Mouse (Mus musculus) megakaryocyte-erythroid progenitor cell, adult 5-6 weeks (primary cell): ENCODE measurements around the gene Hexim2. TPM values are rescaled to one million over a fixed set of nuclear protein-coding genes. Genes with fewer than 3 reads are reported as not detected.

Source experiments
- ATAC-seq: replicated peaks from 2 replicates; pipeline ENCODE4 v1.8.0; 2016; ENCODE audit warnings: mild to moderate bottlenecking, inconsistent platforms; ENCODE audit not compliant: severe bottlenecking, poor library complexity, low FRiP score, low TSS enrichment
- total RNA-seq, 2 experiments: library from RNA; stranded (forward) in 1 of 2; stranded (reverse) in 1 of 2; fragments of 200-1000, 215-1000 nt in 1 of 2; fragments of >200 nt in 1 of 2; fragmentation: Nextera tagmentation in 1 of 2; gene quantifications; 2 replicates each; pipeline ENCODE4 v1.2.3; 2014 to 2017

Gene Hexim2
- total RNA-seq (2014; fragmentation: Nextera tagmentation) (4.1 and 12.1 TPM in 2 replicates), total RNA-seq (2017) (1.6 and 7.8 TPM in 2 replicates)

DNA sequence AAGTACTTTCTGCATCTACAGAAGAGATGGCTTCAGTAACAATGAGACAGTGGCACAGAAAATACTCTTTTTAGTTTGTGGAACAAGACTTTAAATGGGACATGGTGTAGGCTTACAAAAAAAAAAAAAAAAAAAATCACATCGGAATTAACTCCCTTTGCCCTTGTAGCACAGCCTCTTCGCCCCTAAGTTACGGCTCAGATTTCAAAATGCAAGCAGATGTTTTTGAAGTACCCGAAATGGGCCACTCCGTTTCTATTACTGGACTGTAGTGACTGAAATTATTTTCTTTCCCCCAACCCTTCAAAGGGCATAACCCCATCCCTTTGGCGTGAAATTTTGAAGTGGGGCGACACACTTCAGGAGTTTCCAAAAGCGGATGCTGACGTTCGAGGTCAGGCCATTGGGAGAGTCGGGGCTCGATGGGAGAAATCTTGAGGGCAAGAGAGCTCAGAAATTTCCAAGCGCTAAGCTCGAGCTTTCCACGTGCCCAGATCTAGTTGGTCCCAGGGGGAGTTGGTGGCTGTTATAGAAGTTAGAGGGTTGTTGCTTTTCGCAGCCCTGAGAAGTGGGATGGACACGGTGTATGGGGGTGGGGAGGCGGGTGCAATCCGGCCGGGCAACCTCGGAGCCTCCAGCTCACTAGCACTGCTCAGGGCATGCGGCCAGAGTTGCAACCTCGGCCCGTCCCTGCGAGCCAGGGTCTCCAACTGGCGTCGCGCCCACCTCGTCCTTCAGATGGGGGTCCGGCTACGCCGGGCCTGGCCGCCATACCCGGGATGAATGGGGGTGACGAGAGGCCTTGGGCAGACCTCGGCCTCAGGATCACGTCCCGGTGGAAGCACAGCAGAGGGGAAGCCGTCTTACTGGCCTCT, at the start of gene Hexim2:
TSS of gene Hexim2 (plus strand) at position 729 of the 875 bp plus-strand sequence.
- ATAC-seq = peak; percentile 8; the same call in 1 of the 2 replicates

- ATAC-seq = peak; percentile 29
Observed at GRCm38 (mm10) chr11:103093306-103093705, 38.9 kb upstream of the Hexim2 start.

DNA sequence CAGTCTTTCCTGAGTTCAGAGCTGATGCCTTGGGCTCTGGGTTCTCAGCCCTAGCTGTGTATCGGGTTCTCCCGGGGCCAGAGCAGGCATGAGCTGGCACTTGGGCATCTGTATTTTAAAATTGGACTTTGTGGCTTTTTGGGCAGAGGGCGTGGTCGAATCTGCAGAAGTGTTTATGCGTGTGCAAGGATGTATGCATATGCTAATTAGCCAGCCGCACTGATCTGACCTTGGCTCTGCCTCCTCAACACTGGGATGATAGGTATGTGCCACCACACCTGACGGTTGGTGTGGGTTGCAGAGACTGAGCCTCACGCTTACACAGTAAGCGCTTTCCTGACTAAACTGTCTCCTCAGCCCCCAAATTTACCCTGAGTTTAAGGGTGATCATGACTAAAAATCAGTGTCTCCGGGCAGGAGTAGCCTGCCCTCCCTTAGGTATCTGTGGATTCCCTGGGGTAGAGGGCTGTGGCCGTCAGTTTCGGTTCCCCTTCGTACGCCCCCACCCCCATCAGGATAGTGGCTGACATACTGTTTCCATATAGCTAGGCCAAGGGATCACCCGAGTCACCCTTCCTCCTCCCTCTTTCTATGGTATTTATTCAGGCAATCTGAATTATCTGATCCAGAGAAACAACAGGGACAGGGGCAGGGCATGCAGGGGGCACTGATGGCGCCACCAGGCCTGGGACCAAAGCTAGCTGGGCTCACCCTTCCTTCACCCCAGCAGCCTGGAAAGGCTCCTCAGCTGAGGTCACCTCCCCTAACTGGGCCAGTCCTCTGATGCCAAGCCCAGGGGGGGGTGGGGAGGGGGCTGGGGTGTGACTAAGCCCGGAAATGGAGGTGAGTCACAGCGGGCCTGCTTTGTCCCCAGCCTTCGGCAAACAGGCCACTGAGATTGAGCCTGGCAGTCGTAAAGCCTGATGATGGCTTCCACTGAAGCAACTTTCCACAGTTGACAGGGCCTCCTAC, 38.1 kb upstream of the Hexim2 start:
- peak; percentile 23; the same call in 1 of the 2 replicates for ATAC-seq

- no peak for ATAC-seq
Observed at GRCm38 (mm10) chr11:103095107-103095670, 37.0 kb upstream of the Hexim2 start.

DNA sequence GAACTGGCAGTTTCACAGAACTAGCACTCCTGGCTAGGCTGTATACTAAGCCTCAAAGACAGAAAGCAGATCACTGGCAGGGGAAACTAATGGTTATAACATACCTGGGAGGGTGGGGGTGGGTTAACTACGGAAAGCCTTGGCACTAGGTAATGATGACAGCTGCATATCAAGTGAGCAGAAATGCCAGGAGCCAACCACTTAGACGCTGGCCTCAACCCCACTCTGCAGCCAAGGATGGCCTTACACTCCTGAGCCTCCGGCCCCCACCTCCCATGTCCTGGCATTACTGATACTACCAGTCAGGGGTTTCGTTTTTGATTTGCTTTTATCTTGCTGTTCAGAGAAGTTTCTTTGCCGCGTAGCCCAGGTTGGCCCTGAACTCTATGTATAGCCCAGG, 36.4 kb upstream of the Hexim2 start:
- ATAC-seq = no peak

- no peak for ATAC-seq
Observed at GRCm38 (mm10) chr11:103096979-103097894, 35.0 kb upstream of the Hexim2 start.

GRCm38 (mm10) chr11:103098531-103099190, 33.6 kb upstream of the Hexim2 start:
- ATAC-seq = no peak

DNA sequence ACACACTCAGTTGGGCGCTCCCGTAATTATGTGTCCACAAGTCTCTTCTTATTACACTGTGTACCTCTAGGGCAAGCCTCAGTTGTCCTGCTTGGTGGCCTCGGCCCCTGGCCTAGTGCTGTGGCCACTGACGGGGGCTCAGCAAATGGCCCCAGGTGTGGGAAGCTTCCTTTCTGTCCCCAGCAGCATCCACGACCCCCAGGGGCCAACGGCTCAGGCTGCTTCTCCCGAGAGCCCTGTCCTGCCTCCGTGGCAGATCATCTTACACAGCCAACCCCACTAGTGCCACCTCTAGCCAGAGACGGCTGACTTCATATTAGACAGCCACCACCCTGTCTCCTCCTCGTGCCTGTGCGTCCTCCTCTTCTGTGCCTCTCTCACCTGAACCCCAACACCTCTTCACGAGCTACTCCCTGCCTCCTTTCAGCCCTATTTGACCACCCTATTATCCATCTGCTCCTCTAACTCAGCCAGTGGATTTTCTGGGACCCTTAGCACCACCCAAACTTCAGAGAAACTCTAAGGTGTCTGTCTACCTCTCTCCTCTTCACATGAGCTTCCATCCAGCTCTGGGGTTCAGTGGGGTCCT, 32.8 kb upstream of the Hexim2 start:
- ATAC-seq = no peak

DNA sequence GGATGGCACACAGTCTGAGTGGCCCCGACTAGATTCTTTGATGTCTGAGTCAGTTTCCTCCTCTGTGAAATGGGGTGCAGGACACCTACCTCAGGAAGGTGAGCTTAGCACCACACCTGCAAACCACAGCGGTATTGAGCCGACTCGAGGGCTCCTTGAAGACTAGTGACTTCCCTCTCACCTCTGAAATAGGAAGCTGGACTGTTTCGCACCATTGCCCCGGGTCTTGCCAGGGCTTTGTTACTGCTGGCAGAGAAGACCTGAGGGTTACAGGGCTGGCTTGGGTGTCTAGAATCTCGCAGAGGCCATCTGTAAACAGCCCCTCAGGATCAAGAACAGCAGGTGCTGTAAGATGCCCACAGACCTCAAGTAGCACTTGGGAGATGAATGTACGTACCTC, 31.9 kb upstream of the Hexim2 start:
- ATAC-seq = no peak

DNA sequence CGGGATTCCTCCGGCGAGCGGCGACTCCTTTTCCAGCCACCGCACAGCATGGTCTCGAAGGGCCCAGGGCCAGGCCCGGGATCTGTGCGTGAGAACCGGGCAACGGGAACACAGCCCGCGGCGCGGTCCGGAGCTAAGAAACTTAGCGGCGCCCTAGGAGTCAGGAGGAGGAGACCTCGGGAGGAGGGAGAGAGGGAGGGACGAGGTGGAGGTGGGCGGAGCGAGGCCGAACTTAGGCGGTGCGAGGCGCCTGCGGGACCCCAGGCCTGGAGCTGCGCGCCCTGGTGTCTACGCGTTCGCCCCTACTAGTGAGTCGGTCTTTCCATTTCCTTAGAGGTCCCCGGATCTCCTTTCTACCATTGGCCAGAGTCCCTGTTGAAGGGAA, 30.8 kb upstream of the Hexim2 start, which contains the start of the genes Plcd3 and Acbd4:
TSS of gene Plcd3 (minus strand) at position 178 of the 385 bp plus-strand sequence.
TSS of gene Acbd4 (plus strand) at position 202 of the 385 bp plus-strand sequence.
- ATAC-seq = peak; percentile 41

DNA sequence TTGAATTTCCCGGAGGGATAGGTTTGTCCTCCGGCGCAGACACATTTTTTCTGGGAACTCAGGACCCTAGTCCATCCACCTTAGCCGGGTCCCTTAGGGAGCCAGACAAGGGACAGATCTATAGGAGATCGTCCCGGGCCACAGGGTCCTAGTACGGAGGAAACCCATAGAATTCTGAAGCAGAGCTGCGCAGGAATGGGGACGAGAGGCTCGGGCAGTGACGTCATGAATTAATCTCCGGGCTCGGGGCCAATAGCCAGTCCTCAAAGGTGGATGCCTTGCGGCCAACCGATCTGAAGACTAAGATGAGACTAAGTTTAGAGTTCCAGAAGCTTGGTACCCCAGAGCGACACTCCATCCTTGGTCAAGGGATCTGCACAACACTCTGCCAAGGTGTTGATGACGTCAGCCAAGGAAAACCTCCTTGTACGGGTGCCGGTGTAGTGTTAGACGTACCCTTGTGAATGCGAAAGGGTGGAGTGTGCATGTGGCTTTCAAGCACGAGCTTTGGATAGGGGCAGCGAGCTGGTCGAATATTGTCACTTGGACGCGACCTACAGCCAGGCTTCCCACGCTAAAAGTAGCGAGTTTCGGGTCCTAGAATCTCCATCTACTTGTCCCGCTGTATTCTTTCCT, 30.2 kb upstream of the Hexim2 start:
- 0 out of 2 replicates have a peak, but pooled peaks have one; percentile 4 for ATAC-seq

DNA sequence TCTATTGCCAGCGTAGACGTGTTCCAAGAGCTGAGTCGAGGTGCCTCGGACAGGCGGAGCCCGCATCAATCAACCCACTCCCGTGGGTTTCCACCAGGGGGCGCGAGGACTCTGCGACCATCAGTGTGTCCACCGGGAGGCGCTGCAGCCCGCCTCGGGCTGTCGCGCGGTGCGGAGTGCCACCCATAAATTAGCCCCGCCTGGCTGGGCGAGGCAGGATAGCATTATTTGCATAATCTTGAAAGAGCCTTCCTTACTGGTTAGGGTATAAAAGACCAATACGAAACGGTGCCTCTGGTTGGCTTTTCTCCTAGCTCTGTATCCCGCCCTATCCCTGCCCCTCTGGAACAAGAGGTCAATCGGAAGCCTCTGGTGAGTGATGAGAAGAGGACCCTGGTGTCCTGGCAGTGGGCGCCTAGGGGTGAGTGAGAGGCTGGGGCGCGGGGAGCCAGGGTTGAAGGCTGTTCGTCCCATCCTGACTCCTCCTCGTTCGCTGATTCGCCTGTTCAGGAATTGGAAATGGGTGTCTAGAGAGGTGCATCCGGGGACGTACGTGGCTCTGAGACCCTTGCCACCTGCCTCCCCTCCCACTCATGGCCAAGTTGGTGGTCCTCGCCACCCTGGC, 29.4 kb upstream of the Hexim2 start:
- ATAC-seq = peak; percentile 88

DNA sequence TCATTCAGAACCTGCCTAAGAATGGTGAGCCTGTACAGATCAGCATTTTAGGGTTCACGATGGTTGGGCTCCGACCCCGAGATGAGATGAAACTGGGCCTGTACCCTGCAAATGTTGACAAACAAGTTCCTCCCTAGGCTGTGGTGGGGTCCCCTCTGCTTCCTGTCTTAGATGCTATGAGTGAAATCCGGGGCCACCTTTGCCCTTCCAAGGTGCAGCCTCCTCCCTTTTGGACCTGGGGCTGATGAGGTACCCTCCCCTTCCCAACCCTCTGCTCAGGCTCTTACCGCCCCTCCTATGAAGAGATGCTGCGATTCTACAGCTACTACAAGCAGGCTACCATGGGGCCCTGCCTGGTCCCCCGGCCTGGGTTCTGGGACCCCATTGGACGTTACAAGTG, 28.6 kb upstream of the Hexim2 start:
- ATAC-seq = no peak

DNA sequence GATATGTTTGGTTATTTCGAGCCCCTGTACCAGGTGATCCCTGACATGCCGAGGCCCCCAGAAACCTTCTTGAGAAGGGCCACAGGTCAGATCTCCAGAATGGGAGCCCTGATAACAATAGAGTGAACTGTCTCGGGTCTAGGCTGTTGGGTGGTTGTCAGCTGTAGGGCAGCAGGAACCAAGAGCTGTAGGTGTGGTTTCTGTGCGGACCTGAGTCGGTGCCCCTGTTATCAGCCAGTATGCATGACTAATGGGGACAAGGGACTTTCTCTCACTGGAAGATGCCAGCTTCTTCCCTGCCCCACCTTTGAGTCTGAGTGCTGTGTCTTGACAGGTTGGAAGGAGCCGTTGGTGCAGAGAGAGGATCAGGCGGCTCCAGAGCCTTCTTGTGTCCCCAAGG, 27.8 kb upstream of the Hexim2 start:
- peak; percentile 48 for ATAC-seq

DNA sequence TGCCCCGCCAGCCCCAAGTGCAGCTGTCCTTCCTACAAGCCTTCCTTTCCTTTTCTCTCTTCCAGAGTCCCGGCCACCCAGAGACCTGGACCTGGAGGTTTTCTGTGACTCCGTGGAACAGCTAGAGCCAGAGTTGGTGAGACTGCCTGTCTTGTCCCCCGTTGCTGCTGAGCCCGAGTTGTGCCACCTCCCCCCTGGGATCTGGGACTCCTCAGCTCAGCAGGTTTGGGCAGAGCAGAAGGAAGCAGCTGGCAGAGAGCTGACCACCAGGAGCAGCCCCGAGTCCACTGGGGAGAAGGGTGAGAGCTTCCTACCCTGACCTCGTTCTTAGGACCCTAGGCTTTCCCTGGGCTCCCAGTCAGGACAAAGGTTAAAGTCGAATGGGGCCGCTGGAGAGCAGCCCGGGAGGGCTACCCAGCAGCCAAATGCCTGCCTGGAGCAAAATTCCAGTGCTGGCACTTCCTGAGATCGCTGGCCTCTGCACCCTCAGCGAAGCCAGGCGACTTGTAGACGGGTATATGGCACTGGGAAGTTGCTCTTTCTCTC, 27.0 kb upstream of the Hexim2 start:
- ATAC-seq = no peak

GRCm38 (mm10) chr11:103105810-103106209, 26.4 kb upstream of the Hexim2 start:
- no peak for ATAC-seq
